Mouse (Mus musculus): ENCODE data around the gene Epha2.

Gene Epha2

DNA sequence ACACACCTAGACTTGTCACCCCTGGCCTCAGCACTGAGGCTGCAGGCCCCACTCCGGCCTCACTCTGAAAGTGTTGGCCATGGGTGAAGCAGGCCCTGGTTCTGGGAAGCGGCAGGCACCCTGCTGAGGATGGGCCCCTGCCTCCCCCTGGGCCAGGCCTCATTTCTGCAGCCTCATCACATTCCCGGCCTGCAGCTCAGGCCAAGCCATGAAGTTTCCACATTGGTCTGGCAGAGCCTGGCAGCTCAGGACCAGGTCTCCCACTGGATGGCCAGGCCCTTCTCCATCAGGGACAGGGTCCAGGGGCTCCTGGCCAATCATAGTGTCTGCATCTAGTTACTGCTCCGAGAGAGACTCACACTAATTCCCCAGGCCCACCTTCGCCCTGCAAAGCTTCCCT, 33.7 kb downstream of the Epha2 start:
- no peak for DNase-seq

DNA sequence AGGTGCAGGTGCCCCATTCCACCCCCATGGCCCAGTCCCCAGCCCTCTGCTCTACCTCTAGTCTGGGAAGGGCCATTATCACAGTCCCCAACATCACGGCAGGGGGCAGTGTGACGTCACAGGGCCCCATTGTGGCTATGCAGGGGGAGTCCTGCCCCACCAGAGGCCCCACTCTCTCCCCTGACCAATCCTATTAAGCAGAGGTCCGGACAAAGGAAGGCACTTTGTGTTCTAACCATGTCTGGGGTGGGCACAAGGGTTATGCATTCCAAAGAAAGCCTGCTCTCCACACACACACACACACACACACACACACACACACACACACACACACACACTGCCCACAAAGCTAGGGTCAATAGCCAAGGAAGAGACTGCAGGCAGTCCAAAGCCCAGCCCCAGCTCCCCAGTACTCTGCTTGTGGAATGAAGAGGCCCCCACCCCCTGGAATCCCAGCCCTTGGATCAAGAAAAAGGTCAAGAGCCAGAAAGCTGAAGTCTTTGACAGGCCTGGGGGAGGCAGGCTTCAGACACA, 34.3 kb downstream of the Epha2 start:
- no peak for DNase-seq

- DNase-seq, result no peak
These were observed 35.2 kb downstream of the Epha2 start for GRCm38 (mm10) chr4:141336196-141336595.

- no peak for DNase-seq
These were observed 36.9 kb downstream of the Epha2 start for GRCm38 (mm10) chr4:141337986-141338385.

DNA sequence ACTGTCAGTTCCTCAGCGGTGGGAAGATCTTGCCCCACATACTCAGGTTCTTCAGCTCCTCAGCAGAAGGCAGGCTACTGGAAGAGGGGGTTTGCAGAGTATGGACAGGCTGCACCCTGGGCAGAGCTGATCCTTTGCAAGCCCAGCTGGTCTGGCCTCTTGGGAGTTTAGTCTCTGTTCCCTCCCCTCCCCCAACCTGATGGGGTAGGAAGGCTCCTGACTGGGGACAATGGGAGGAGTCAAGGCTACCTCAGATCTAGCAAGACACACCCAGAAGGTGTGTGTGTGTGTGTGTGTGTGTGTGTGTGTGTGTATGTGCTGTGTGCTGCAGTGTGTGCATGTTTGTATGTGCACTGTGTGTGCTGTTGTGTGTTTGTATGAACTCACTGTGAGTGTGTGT, 37.8 kb downstream of the Epha2 start:
- no peak for DNase-seq

- DNase-seq, result no peak
These were observed 40.4 kb downstream of the Epha2 start for GRCm38 (mm10) chr4:141341477-141341876.

GRCm38 (mm10) chr4:141343515-141343914, 42.5 kb downstream of the Epha2 start:
- no peak for DNase-seq

DNA sequence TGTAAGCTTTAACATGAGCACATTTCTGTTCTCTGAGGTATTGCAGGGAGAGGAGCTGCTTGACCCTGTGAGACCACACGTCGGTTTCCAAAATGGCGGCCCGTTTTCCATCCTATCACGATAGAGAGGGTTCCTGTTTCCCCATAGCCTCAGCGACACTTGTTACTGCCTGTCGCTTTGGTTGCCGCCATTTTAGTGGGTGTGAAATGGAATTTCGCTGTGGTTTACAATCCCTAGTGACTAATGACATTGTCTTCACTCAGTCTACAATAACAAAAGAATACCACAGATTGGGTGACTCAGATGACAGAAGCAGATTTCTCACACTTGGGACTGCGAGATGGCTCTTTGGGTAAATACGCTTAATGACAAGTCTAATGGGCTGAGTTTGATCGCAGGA, 44.2 kb downstream of the Epha2 start:
- DNase-seq, result no peak

GRCm38 (mm10) chr4:141347365-141347797, 46.3 kb downstream of the Epha2 start:
- DNase-seq, result no peak

DNA sequence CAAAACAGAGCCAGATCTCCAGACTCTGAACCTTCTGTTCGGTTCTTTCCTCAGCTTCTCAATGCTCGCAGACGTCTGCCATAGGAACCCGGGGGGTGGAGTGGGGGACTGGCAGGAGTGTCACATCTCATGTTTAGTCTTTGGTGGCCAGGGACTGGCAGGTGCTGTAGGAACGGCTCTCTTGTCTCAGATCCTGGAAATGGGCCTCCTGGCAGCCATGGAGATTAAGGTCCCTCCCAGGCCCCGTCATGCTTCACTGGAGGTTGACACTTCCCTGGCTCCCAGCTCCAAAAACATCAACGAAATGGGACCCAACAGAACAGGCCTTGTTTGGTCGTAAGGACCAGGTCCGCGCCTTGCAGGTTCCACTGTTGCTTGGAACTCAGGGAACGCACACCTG, 47.6 kb downstream of the Epha2 start:
- no peak for DNase-seq

DNA sequence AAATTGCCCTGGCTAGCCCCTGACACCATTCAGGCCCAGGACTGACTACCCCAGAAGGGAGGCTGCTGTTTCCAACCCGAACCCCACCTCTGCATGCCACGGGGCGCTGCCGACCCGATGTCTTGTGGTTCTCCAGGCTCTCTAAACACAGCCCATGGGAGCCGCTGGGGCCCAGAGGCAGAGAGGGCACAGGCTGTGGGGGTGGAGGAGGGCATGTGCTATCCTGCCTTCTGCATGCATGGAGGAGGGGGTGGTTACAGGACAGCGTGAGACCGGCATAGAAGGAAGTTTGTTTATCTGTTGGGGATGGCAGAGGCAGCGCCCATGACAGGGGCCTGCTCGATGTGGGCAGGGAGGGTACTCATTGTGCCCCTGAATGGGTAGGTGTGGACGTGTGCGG, 49.0 kb downstream of the Epha2 start:
- DNase-seq, result no peak

GRCm38 (mm10) chr4:141351972-141352371, 50.9 kb downstream of the Epha2 start:
- no peak for DNase-seq

DNA sequence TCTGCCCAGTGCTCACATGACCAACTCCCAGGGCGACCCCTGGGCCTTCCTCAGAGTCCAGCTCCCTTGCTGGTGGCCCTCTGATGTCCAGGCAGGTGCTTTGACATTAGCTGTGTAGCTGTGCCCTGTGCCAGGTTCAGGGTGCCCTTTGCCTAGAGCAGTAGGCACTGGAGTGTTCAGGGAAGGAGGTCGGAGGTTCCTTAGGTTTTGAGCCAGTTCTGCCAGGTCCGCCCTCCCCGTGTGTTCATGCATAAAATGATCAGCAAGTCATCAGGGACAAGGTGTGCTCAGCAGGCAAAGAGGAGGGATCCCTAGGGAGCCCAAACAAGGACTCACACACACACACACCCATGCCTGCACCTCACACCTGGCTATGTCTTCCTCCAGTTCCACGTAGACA, 51.9 kb downstream of the Epha2 start:
- no peak for DNase-seq

DNA sequence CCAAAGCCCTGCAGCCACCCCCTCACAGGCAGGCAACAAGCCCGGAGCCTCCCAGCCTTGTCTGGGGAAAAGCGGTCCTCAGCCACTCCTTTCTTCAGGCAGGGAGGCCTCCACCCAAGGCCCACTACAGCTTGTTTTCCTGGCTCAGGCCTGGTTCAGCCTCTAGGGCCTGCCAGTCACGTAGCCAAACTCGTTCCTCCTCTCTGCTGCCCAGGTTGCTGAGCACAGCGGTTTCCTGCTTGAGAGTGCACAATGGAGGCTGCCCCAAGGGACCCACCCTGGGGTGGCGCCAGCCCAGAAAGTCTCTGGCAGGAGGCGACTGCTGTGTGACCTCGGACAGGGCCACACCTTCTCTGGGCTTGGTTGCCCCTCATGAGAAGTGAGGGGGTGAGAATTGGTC, 52.8 kb downstream of the Epha2 start:
- no peak for DNase-seq

- no peak for DNase-seq
These were observed 56.8 kb downstream of the Epha2 start for GRCm38 (mm10) chr4:141357811-141358210.

- no peak for DNase-seq
These were observed 58.2 kb downstream of the Epha2 start for GRCm38 (mm10) chr4:141359222-141359621.

DNA sequence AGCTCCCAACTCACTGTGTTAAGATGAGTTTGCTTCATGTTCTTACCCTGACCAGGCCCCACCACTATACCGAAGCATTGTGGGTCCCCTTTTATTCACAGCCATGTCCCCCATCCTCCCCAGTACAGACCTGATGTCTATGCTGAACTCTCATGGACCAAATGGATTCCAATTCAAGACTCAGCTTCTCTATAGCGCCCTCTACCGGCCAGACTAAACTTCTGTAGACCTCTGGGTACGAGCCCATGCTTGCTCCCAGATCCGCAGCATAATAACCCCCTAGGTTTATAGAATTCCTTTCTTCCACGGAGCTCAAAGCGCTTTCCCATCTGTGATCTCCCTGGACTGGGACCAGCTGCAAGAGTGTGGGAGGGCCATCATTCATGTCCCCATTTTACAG, 59.8 kb downstream of the Epha2 start:
- DNase-seq, result no peak

DNA sequence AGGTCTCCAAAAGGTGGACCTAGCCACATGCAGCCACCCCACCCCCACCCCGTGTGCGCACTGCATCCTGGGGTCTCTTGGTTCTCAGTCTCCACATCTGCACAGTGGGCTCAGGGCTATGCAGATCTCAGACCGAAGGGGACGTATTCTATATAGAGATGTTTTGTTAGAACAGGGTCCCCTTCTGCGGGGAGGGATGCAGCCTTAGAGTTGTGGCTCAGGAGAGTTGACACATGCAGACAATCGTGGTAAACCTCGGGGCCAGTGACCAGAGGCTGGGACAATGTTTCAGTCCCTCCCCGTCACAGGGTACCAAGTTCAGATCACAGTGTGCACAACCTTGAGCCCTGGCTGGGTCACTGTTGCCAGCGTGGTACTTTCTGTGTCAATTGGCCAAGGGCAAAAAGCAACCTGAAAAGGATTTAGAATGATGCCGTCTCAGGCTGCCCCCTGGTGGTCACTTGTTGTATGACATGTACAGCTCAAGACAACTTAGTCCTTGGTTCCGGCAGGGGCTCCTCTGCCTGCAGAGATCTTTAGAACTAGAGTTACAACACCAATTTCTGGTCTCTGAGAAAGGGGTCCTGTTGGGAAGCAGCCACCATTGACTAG, 62.0 kb downstream of the Epha2 start:
- DNase-seq, result peak; percentile 37

- DNase-seq, result no peak
These were observed 64.1 kb downstream of the Epha2 start for GRCm38 (mm10) chr4:141365126-141365525.

- DNase-seq, result no peak
These were observed 64.8 kb downstream of the Epha2 start for GRCm38 (mm10) chr4:141365876-141366275.

DNA sequence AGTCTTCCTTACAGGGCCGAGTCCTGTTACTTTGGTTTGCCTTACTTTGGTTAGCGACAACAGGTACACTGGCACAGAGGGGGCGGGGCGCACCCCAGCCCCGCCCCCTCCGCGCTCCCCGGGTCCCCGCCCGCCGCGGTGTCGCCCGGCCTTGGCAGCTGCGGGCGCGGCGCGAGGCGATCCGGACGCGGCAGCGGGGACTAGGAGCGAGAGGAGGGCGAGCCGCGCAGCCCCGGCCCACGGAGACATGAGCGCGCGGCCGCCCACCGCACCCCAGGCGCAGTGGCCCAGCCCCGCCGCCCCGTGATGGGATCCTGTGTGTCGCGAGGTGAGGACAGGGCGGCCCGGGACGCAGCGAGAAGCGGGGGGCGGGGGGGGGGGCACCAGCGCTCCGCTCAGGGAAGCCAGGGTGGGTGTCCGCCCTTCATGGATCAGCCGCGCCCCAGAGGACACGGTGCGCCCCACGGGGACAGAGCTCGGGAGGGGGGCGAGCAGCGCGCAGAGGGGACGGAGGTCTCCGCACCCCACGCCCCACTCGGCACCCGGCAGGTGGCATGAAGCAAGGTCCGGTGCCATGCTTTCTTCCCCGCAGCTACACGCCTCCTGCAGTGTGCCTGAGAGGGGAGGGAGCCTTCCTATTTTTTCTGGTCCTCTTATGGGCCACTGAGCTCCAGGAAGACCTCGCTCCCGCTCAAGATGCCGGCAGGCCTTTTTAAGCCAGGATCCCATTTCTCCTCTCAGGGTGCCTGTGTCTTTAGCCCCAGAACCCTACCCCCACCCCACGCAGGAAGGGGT, 67.2 kb downstream of the Epha2 start, which contains the start of gene Fam131c:
TSS of gene Fam131c (plus strand) at position 224 of the 795 bp plus-strand sequence.
- no peak for DNase-seq

DNA sequence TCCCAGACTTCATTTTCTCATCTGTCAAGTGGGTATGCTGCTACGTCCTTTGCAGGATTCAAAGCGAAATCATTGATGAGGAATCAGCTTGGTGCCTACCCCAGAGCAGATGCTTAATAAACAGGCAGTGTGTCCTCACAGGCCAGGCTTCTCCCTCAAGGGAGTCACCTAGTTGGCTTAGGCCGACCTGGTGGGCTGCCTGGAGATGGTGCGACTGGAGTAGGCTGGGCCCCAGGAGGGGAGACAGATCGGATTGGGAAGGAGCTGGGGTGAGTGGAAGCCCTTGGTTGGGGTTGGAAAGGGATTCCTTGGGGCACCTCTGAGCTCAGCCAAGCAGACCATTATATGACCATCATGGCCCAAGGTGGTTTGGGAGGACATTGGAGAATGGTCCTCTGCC, 71.4 kb downstream of the Epha2 start:
- no peak for DNase-seq
